In the genomic region with DNA sequence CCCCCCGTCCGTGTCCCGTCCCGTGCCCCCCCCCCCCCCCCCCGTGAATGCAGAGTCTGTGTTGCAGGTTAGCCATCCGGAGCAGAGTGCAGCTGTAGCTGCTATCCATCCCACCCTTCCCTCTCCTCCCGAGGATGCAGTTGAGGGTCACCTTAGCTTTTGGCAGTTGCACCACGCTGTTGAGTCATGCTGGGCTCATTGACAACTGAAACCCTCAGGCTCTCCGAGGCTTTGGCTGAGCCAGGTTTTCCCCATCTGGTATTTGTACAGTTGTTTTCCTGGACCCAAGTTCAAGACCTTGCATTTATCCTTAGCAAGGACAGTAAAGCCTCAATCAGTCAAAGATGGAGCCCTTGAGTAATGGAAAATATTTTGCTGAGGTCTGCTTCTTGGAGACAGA, we compare ENCODE assay signal across 14 mouse cellular contexts. TPM values are rescaled to one million over a fixed set of nuclear protein-coding genes. Genes with fewer than 3 reads are reported as not detected.
DNase-seq lines count a peak whose midpoint lies in the region; ATAC-seq and TF ChIP-seq lines count a peak whose summit lies in the region.
"Had no signal": no experiment of that assay in that cellular context is flagged by ENCODE, and none has a peak within 500 bp of the region (broad histone marks: within the 10 kb centered on the region; RNA-seq: fewer than 3 reads in every experiment).

No protein-coding gene starts in this region.

- WGBS in kidney, postnatal 0 days: 12% methylated on average over 6 of the region's 9 CpGs
- 16% methylated on average over 4 of the region's 9 CpGs for WGBS in limb, embryonic 14.5 days

- DNase-seq in kidney, postnatal 0 days (ENCODE audit: low spot score): peak; percentile 23
- no peak for DNase-seq in kidney, adult 11 months
- peak; percentile 22 for DNase-seq in ZHBTc4 (ENCODE audit: low read depth, low spot score)
- DNase-seq in gastrocnemius, postnatal 14 days: peak; percentile 55
- peak; percentile 81 for DNase-seq in limb, embryonic 14.5 days (ENCODE audit: low spot score)
- DNase-seq in right cerebral cortex, adult 18-20 months: no peak
- DNase-seq in left cerebral cortex, postnatal 14 days (ENCODE audit: low spot score in 2 of 2): no peak
- no peak for DNase-seq in spleen, postnatal 36 days (ENCODE audit: low spot score in 2 of 2)
- DNase-seq: forebrain, postnatal 0 days; lung, embryonic 14.5 days; thymus, postnatal 4 days had no signal

- H3K36me3 ChIP-seq in kidney, postnatal 0 days (ENCODE audit: insufficient read depth, low read length): no peaks in the 10 kb centered on the region
- H3K36me3 ChIP-seq in limb, embryonic 14.5 days (ENCODE audit: control insufficient read depth, insufficient read depth, low read length): no peaks in the 10 kb centered on the region

- H3K27me3 ChIP-seq in kidney, postnatal 0 days (ENCODE audit: insufficient read depth, low read length): no peaks in the 10 kb centered on the region
- H3K27me3 ChIP-seq in limb, embryonic 14.5 days (ENCODE audit: control insufficient read depth, insufficient read depth, low read length): no peaks in the 10 kb centered on the region

- H3K4me2 ChIP-seq in kidney, postnatal 0 days (ENCODE audit: low read length): no peak overlapping the region
- H3K4me2 ChIP-seq in limb, embryonic 14.5 days (replicated peaks; ENCODE audit: low read depth, low read length, severe bottlenecking): no peak overlapping the region
- H3K4me2 ChIP-seq: lung, embryonic 14.5 days had no signal

- no peak overlapping the region for H3K27ac ChIP-seq in kidney, postnatal 0 days
- H3K27ac ChIP-seq in limb, embryonic 14.5 days (replicated peaks; ENCODE audit: low read depth, low read length): no peak overlapping the region

- H3K4me1 ChIP-seq in kidney, postnatal 0 days (replicated peaks; ENCODE audit: insufficient read depth, low read length): 0 out of 2 replicates have a peak, but pooled peaks cover 3% of the 10 kb centered on the region
- H3K4me1 ChIP-seq in limb, embryonic 14.5 days (ENCODE audit: control insufficient read depth, insufficient read depth, low read length): peaks cover 27% of the 10 kb centered on the region

- intact Hi-C loops in gastrocnemius, postnatal 14 days (cut with DNase I; ENCODE audit: low total_unique reads): no loop called here
- intact Hi-C loops in left cerebral cortex, postnatal 14 days (cut with DNase I): no loop called here

- H3K4me3 ChIP-seq in kidney, postnatal 0 days (replicated peaks; ENCODE audit: low read depth, low read length): no peak overlapping the region
- no peak overlapping the region for H3K4me3 ChIP-seq in limb, embryonic 14.5 days (replicated peaks; ENCODE audit: low read length)

- TF ChIP-seq CTCF in kidney, postnatal 0 days (IDR thresholded peaks at IDR 0.05; ENCODE audit: low read depth): no peak

- H3K9ac ChIP-seq in kidney, postnatal 0 days (ENCODE audit: low read depth, low read length): no peak overlapping the region
- no peak overlapping the region for H3K9ac ChIP-seq in limb, embryonic 14.5 days (ENCODE audit: low read depth, low read length, severe bottlenecking)
- H3K9ac ChIP-seq: forebrain, postnatal 0 days; lung, embryonic 14.5 days had no signal

- no peak for TF ChIP-seq POLR2A in limb, embryonic 14.5 days (IDR thresholded peaks at IDR 0.05; ENCODE audit: borderline replicate concordance, extremely low read depth, insufficient read depth, insufficient read length)

- no peaks in the 10 kb centered on the region for H3K9me3 ChIP-seq in kidney, postnatal 0 days (replicated peaks; ENCODE audit: low read length)
- no peaks in the 10 kb centered on the region for H3K9me3 ChIP-seq in limb, embryonic 14.5 days (ENCODE audit: control insufficient read depth, low read length)

- ATAC-seq in kidney, postnatal 0 days (replicated peaks; ENCODE audit: low FRiP score, low read depth): no peak
- peak; percentile 28; the same call in 1 of the 2 replicates for ATAC-seq in limb, embryonic 14.5 days (ENCODE audit: low FRiP score, low read depth)
- ATAC-seq: forebrain, postnatal 0 days had no signal

RNA-seq across cellular contexts. Expression of gene Cpa4, which starts 12.1 kb away (rescaled TPM):
- polyA plus RNA-seq in kidney, postnatal 0 days (2015; fragmentation: Nextera tagmentation; extraction: Ambion mirVana): 0.05 TPM in 1 of 2 replicates, not detected in the other
- total RNA-seq in gastrocnemius, postnatal 14 days (2021): under 1 TPM; 0.13 to 0.25 TPM
- 4.4 and 5.4 TPM in 2 replicates for polyA plus RNA-seq in limb, embryonic 14.5 days (2012; rRNA removed)
- polyA plus RNA-seq in limb, embryonic 14.5 days (2014; fragmentation: Nextera tagmentation; extraction: Ambion mirVana): 1.9 and 2.1 TPM in 2 replicates
- under 1 TPM; 0.15 to 0.19 TPM for total RNA-seq in left cerebral cortex, postnatal 14 days (2021)
- polyA plus RNA-seq: small intestine, adult 2 months had no signal

RNA-seq across cellular contexts. Expression of gene Cpa2, which starts 14.7 kb away (rescaled TPM):
- polyA plus RNA-seq in kidney, postnatal 0 days (2015; fragmentation: Nextera tagmentation; extraction: Ambion mirVana): 11.5 and 12.4 TPM in 2 replicates
- total RNA-seq in gastrocnemius, postnatal 14 days (2021): 1 to 10 TPM in 1 of 2 experiments, not detected in 1; 1.3 TPM
- polyA plus RNA-seq in limb, embryonic 14.5 days (2012; rRNA removed): 5.2 and 6.6 TPM in 2 replicates
- 5.3 and 6.5 TPM in 2 replicates for polyA plus RNA-seq in limb, embryonic 14.5 days (2014; fragmentation: Nextera tagmentation; extraction: Ambion mirVana)
- total RNA-seq in left cerebral cortex, postnatal 14 days (2021): 1 to 10 TPM; 2.1 to 3.3 TPM

RNA-seq across cellular contexts. Expression of gene Ssmem1, which starts 46.4 kb away (rescaled TPM):
- polyA plus RNA-seq in kidney, postnatal 0 days (2015; fragmentation: Nextera tagmentation; extraction: Ambion mirVana): 0.19 and 0.30 TPM in 2 replicates
- total RNA-seq in gastrocnemius, postnatal 14 days (2021): under 1 TPM; 0.14 to 0.29 TPM
- 0.10 and 0.12 TPM in 2 replicates for polyA plus RNA-seq in limb, embryonic 14.5 days (2012; rRNA removed)
- 0.17 TPM in 1 of 2 replicates, not detected in the other for polyA plus RNA-seq in limb, embryonic 14.5 days (2014; fragmentation: Nextera tagmentation; extraction: Ambion mirVana)
- 1 to 10 TPM in 1 of 2 experiments, under 1 TPM in 1; 0.25 to 1.3 TPM for total RNA-seq in left cerebral cortex, postnatal 14 days (2021)
- polyA plus RNA-seq: forebrain, postnatal 0 days; intestine, embryonic 14.5 days; small intestine, adult 2 months had no signal

RNA-seq across cellular contexts. Expression of gene Tmem209, which starts 46.5 kb away (rescaled TPM):
- polyA plus RNA-seq in kidney, postnatal 0 days (2015; fragmentation: Nextera tagmentation; extraction: Ambion mirVana): 25.9 and 27.4 TPM in 2 replicates
- total RNA-seq in gastrocnemius, postnatal 14 days (2021): 1 to 10 TPM; 7.9 to 8.3 TPM
- polyA plus RNA-seq in limb, embryonic 14.5 days (2012; rRNA removed): 47.5 and 63.2 TPM in 2 replicates
- 28.3 and 34.7 TPM in 2 replicates for polyA plus RNA-seq in limb, embryonic 14.5 days (2014; fragmentation: Nextera tagmentation; extraction: Ambion mirVana)
- total RNA-seq in left cerebral cortex, postnatal 14 days (2021): 10 to 100 TPM; 16.1 to 16.4 TPM

RNA-seq across cellular contexts. Expression of gene Cpa5, which starts 54.7 kb away (rescaled TPM):
- 0.27 and 0.28 TPM in 2 replicates for polyA plus RNA-seq in kidney, postnatal 0 days (2015; fragmentation: Nextera tagmentation; extraction: Ambion mirVana)
- under 1 TPM; 0.31 to 0.43 TPM for total RNA-seq in gastrocnemius, postnatal 14 days (2021)
- polyA plus RNA-seq in limb, embryonic 14.5 days (2012; rRNA removed): 0.81 and 0.87 TPM in 2 replicates
- 0.57 and 0.99 TPM in 2 replicates for polyA plus RNA-seq in limb, embryonic 14.5 days (2014; fragmentation: Nextera tagmentation; extraction: Ambion mirVana)
- total RNA-seq in left cerebral cortex, postnatal 14 days (2021): not detected
- total RNA-seq: forebrain, postnatal 0 days; left cerebral cortex, postnatal 10 days had no signal
- polyA plus RNA-seq: forebrain, postnatal 0 days; lung, embryonic 14.5 days; small intestine, adult 2 months had no signal

Comparison
In these comparisons a context has a peak if more than half of its experiments do, and no peak if none do; other contexts are left out.
1. DNase-seq: peak in kidney, postnatal 0 days (single experiment), ZHBTc4 (single experiment), gastrocnemius, postnatal 14 days (single experiment) and limb, embryonic 14.5 days (single experiment); none in kidney, adult 11 months (single experiment), right cerebral cortex, adult 18-20 months (single experiment), left cerebral cortex, postnatal 14 days (0 of 2) and spleen, postnatal 36 days (0 of 2).